Mouse (Mus musculus) testis, adult 2 months (tissue): ENCODE data around the gene Fcho2.

Experiments
- CTCF ChIP-seq: fragments of 200-500 bp; IDR thresholded peaks from 2 replicates; pipeline ENCODE4 v1.5.1; 2012; ENCODE audit warnings: low read depth, mild to moderate bottlenecking, inconsistent platforms, low read length, moderate library complexity; ENCODE audit not compliant: control insufficient read depth, insufficient read depth, insufficient replicate concordance
- POLR2A ChIP-seq: fragments of 200-500 bp; IDR thresholded peaks from 2 replicates; pipeline ENCODE4 v1.6.1; 2012; ENCODE audit warnings: low read depth, mild to moderate bottlenecking, inconsistent platforms, low read length, moderate library complexity; ENCODE audit not compliant: control insufficient read depth

- no peak for TF ChIP-seq CTCF
- TF ChIP-seq POLR2A, result no peak
Observed at GRCm38 (mm10) chr13:98795511-98795910, 19.7 kb downstream of the Fcho2 start.
